Mouse (Mus musculus) adrenal gland, adult (tissue): ENCODE data around the gene Pde7b.

Experiments used
- DNase-seq, 2 experiments: peaks; one replicate each; pipeline ENCODE4 v3.0.0; 2022 to 2023; ENCODE audit warnings: low spot score in 1 of 2; ENCODE audit not compliant: inconsistent age in 2 of 2

Pde7b gene

DNA sequence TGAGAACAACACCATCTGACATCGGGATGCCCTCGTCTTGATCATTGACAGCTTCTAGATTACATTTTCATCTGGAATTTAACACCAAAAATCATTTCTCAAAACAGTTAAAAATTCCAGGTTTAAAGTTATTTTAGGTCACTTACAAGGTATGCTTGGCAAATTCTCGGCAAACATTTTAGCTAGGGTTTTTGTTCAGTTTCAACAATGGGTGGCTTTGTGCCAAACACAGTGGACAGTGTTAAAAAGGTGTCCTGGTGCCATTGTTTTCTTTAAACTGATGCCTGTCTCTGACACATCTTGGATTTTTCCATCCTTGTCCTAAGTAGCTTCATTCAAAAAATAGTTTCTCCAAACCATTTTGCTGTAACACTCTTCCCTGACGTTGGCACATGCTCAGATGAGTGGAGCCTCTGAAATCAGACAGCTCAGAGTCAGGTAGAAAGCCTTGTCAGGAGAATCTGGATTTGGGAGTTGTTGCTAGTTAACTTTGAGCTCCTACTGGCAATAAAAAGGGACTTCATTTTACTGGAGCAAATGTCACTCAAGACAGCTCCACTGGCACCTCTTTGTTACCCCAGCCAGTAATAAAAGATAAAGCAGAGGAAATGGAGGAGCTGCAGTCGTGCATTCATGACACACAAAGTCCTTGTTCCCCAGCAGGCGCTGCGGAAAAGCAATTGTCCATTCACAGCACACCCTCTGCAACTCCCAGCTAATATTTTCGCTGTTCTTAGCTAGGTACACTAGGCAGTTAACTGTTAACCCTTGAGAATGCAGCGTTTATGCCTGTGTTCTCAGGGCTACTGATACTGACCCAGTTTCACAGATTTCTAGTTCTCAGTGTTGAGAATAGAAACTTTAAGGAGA lies 2.0 kb downstream of the Pde7b start:
- DNase-seq, result no peak

GRCm38 (mm10) chr10:20719201-20719600 lies 5.7 kb downstream of the Pde7b start:
- DNase-seq, result no peak

GRCm38 (mm10) chr10:20700633-20701032 lies 24.2 kb downstream of the Pde7b start:
- DNase-seq, result no peak

DNA sequence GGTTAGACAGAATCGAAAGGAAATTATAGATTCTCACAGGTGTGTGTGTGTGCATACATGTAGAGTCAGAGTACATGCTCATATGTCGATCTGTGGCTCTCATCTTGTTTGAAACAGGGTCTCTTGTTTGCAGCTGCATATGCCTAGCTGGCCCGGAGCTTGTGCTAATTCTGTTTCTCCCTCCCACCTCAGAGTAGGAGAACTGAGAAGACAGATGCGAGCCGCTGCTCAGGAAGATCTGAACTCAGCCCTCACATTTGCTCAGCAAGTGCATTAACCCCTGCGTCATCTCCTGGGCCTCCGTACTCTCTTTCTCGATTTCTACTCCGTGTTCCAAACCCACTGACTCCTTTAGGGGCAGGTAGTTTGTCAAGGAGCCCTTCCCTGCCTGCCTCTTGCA lies 25.0 kb downstream of the Pde7b start:
- no peak for DNase-seq

GRCm38 (mm10) chr10:20695637-20696036 lies 29.2 kb downstream of the Pde7b start:
- DNase-seq, result no peak

DNA sequence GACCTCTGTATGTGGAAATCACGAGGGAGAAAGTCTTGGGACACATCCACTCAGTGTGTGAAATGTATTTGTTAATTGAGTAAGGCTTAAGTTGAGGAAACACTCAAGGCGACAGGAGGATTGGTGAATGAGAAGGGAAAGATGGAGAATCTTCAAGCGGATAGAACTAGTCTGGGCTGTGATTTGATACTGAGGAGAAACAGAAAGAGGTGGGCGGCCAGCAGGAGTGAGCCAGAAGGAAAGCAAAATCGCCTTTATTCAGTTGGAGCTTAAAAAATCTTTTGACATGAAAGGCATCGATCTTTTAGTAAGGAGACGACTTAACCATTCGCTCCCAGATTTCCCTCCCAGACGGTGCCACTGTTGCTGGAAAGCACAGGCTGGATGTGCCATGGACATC lies 34.9 kb downstream of the Pde7b start:
- DNase-seq, result no peak

GRCm38 (mm10) chr10:20684151-20684550 lies 40.7 kb downstream of the Pde7b start:
- no peak for DNase-seq

DNA sequence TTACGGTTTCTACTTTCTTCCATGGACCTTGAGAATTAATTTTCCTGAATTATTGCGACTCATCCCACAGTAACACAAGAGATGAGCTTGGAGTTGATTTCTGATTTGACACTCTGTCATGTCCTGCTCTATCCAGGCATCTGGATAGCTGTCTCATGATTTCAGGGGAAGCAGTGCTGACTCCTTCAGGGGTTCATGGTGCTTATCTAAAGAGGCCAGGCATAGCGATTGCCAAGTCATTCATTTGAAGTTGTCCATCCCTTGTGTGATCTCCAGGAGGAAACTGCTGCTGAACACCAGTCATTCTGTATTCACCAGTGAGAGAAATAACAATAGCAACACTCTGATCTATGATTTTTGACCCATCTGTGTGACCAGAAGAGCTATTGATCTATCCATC lies 43.9 kb downstream of the Pde7b start:
- no peak for DNase-seq

DNA sequence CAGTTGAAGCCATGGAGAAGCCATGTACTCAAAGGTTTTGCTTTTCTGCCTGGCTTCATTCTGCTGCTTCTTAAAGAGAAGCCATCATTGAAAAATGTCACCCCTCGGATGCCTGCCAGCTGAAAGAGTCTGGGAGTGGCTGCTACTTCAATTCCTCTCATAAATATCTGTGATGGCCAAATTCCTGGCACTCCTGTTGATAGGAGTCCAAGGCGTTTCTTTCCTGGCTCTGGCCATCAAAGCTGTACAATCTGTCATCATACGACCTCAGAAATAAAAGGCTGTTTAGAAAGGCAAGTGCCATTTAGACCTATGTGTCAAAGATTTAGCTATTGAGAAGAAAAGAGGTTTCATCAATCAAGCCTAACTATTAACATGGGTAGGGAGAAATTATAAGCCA lies 49.6 kb downstream of the Pde7b start:
- DNase-seq, result peak in 1 of 2 experiments; percentile 73

- peak; percentile 15 to 48 for DNase-seq
These were observed 51.1 kb downstream of the Pde7b start for GRCm38 (mm10) chr10:20673798-20674197.

- no peak for DNase-seq
These were observed 52.3 kb downstream of the Pde7b start for GRCm38 (mm10) chr10:20672591-20672990.

DNA sequence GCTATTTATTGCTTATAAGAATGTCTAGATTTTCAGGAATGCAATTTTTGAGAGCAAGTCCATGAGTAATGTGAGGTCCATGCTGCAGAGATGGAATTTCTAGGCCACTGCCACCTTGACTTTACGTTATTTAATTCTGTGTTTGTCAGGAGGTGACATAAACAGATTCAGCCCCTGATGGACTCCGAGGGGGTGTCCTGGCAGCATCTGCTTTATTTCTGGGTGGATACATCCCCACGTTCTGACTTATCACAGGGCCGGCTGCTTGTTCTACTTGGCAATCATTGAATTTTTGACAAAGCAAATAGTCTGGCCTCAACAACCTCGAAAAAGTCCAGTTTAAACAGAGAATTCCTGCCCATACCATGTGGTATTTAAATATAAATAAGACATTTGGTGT lies 53.3 kb downstream of the Pde7b start:
- no peak for DNase-seq

DNA sequence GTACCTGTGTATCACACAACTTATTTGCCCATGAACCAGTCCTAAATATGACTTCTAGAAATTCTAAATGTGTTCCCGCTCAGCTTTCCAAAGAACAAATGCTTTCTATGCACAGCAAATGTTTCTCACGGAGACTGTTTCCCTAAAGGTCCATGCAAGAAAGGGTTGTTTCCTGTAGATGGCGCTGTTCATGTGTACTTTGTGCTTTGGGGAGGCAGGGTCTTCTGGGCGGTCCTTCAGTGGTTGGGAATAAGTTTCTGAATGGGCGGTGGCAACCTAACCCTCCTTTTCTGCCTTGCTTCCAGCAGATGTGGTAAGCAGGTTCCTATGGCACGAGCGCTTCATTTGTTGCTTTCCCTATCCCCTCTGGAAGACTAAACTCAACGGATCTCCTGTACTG lies 54.3 kb downstream of the Pde7b start:
- no peak for DNase-seq

GRCm38 (mm10) chr10:20669467-20669866 lies 55.4 kb downstream of the Pde7b start:
- no peak for DNase-seq

GRCm38 (mm10) chr10:20668577-20668976 lies 56.3 kb downstream of the Pde7b start:
- DNase-seq, result no peak

DNA sequence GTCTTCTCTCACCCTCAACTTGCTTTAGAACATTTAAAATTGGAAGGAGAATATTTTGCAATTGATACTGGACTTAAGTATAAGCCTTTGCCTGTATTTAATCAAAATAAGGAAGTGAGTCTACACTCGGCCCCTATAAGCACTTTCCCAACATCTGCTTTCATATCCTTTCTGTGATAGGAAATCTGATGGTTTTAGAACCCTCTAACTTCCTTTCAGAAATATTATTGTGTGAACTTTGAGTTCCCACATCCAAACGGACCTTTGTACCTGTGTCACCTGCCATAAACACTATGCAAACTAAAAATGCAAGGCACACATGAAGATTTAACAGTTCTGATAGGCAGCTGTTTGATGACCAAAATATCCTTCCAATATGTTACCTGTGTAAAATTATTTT lies 58.2 kb downstream of the Pde7b start:
- no peak for DNase-seq

DNA sequence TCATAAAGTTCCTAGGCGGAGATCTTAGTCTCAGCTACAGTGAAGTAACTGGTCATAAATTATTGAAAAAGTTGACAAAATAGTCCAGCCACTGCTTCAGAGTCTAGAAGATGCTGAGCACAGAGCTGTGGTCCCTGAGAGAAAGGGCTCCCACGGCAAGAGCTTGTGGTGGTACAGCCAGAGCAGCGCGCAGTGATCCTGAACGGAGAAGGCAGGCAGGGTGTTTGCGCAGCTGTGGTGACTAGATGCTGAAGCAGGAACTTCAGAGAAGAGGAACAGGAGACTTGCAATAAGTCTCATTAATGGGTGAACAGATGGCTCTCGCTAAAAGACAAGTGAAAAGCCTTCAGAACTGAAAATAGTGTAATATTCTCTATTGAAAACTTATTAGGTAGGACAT lies 61.9 kb downstream of the Pde7b start:
- no peak for DNase-seq

DNA sequence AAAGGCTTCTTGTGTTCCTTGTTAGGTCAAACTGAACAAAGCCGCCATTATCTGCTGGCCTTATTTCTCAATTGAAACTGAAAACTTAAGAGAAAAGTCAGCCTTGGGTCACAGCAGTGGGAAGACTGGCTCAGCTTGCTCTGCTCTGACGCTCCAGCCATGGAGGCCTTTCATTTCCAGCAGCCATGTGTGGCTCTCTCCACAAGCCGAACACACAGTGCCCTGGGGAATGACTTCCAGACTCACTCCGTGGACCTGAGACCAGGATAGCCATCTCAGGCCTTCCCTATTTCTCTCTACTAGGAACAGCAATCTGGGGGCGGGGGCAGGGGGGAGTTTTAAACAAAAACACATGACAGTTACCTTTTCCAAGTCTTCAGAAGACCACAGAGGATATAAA lies 63.2 kb downstream of the Pde7b start:
- no peak for DNase-seq

DNA sequence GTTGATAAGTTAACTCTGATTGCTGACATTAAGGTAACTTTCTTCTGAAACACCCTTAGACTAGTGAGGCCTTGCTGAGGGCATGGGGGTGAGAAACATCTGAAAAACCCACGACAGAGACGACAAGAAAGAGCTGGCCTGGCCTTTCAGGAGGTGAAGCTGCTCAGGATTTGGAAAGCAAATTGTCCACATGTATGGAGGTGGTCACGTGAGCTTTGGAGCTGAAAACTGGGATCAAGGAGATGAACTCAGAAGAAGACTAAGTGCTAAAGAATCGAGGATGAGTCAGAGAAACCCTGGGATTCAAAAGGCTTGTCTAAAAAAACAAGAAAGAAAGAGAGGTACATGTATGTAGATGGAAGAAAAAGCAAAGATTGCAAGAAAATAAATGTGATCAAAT lies 65.2 kb downstream of the Pde7b start:
- DNase-seq, result no peak

DNA sequence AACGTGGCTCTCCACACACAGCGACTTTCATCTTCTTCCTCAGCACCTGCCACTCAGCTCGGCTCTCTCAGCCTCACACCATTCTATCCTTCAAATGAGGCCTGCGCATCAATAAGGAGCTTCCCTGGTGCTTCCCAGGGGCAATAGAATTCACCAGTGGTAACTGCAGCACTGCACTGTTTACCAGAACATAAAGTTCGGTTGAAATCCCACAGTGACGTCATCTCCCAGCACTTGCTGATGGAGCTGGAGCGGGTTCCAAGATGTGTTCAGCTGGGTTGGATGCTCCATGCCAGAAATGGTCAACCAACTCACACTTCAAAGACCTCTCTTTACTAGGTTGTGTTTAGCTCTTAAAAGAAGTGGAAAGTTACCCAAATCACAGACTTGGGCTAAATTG lies 65.6 kb downstream of the Pde7b start:
- no peak for DNase-seq

- no peak for DNase-seq
These were observed 66.2 kb downstream of the Pde7b start for GRCm38 (mm10) chr10:20658716-20659115.

GRCm38 (mm10) chr10:20657316-20658081 lies 67.4 kb downstream of the Pde7b start:
- DNase-seq, result no peak
